Mouse (Mus musculus): ENCODE results near the gene Mylk2.

The Mylk2 gene

GRCm38 (mm10) chr2:152943568-152943967 lies 32.4 kb downstream of the Mylk2 start:
- no peak for DNase-seq (ENCODE audit: low spot score in 2 of 2)

- no peak for DNase-seq (ENCODE audit: low spot score in 2 of 2)
These were observed 32.9 kb downstream of the Mylk2 start for GRCm38 (mm10) chr2:152944013-152944412.

DNA sequence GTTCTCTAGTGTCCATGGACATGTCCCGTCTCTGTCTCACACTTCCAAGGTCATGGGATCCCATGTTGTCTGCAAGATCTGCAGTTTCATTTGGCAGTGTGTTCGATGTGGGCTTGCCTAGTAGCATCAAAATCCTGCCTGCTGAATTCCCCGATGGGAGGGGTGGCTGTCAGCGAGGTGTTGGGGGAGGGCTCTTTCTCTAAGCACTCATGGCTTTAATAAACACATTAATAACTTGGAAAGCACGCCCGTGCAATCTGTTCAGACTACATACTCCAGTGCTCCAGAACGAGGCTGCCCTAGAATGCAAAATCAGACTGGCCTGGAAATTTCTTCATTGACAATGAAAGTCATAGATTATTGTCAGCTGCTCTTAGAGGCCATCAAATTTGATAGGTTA lies 35.9 kb downstream of the Mylk2 start:
- DNase-seq (ENCODE audit: low spot score in 2 of 2), result peak in 1 of 2 experiments; percentile 45

DNA sequence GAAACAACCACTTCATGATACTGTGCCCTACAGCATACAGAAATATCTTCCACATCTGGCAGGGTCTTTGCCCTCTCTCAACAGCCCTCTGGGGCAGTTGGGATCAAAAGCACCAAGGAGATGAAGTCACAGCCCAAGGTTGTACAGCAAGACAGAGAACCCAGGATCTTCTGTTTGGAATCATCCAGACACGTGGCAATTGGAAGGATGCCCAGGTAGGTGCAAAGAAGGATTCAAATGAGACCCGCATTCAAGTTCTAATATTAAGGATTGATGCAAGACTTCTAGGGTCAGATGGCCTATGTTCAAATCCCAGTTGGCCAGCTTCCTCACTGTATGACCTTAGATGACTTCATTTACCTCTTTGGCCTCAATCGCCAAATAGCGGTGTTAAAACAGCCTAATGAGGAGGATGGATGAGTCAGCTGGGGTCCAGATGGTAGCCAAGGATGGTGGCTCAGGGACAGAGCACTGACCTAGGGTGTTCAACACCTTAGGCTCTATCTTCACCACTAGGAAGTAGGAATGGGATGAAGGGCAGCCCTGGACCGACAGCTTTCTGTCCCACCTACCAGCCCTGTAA lies 37.4 kb downstream of the Mylk2 start:
- no peak for DNase-seq (ENCODE audit: low spot score in 2 of 2)

DNA sequence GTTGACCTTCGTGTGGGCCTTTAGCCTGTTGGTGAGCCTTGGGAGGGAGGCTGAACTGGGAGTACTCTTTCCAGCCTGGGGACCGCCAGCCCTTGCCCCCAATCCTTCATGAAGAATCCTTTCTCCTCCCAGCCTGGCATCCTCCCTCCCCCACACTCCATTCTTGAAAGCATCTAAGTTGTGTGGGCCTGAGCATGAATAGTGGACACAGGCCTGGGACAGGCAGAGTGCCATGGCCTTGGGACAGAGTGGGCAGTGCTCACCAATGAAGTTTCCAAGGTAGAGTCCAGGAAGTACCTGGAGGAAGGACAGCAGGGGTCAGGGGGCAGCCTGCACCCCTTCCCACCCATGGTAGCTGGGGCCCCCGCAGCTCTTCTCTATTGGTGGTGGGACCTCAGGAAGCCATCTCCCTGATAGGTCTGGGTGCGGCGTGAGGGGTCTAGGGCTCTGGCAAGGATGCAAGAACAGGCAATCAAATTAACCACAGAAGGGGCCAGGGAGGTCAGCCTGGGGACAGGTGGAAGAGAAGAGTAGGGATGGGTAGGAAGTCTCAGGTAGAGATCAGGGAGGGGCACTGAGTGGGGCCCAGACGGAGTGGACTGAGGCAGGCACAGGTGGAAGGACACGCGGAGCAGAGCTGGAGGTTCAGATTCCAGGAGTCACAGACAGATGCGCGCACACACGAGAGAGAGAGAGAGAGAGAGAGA lies 39.4 kb downstream of the Mylk2 start:
- peak; percentile 41 to 55 for DNase-seq (ENCODE audit: low spot score in 2 of 2)

- peak; percentile 73 to 80 for DNase-seq (ENCODE audit: low spot score in 2 of 2)
These were observed 40.1 kb downstream of the Mylk2 start, which contains the start of gene Dusp15 for GRCm38 (mm10) chr2:152951065-152951849. Gene Dusp15 (minus strand): TSS chr2:152951698.

- DNase-seq (ENCODE audit: low spot score in 2 of 2), result no peak
These were observed 40.9 kb downstream of the Mylk2 start for GRCm38 (mm10) chr2:152951850-152952720.

DNA sequence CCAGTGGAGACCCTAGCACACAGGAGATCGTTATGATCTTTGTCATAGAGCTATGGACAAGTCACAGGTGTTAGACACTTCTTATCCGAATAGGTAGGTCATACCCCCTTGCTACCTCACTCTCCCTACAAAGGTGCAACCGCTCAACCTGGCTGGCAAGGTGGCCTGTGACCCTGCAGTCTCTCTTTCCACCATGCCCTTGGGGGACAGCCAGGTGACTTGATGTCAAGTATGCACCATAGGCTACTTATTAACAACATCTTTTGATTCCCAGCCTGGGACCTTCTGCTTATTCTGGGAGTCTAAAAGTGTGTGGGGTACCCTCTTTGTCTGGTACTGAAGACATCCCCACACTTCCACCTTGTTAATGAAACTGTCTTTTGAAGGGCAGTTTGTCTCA lies 47.0 kb downstream of the Mylk2 start:
- DNase-seq (ENCODE audit: low spot score in 2 of 2), result no peak

- DNase-seq (ENCODE audit: low spot score in 2 of 2), result peak; percentile 88 to 94
These were observed 51.1 kb downstream of the Mylk2 start, which contains the start of gene Ttll9 for GRCm38 (mm10) chr2:152962091-152962793. Gene Ttll9 (plus strand): TSS chr2:152962485.

DNA sequence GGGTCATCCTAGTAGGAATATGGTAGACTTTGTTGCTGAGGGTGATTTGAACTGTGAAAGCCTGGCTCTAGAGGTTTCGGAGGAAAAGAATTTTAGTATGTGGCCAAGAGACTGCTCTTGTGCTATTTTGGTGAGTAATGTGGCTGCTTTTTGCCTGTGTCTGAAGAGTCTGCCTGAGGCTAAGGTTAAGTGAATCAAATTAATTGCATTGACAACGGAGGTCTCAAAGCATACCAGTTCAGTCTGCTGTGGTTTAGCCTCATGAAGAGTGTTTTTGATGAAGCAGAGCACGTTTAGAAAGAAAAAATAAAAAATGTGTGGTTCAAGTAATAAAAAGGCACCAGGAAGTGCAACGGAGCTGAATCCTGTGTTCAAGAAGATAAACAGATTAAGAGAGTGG lies 54.4 kb downstream of the Mylk2 start:
- DNase-seq (ENCODE audit: low spot score in 2 of 2), result no peak

Data from right cerebral cortex, postnatal 10 days (tissue).